Mouse (Mus musculus): Measurements from ENCODE around the gene Trpc4.

The Trpc4 gene

GRCm38 (mm10) chr3:54266943-54267342 lies 111.1 kb downstream of the Trpc4 start:
- CTCF ChIA-PET = no interaction called here

- CTCF ChIA-PET = interaction anchor here (0.6 kb wide), 1 partner anchor 230 kb away, joined by 4 read pairs; no protein-coding TSS in a partner anchor
These were observed 113.3 kb downstream of the Trpc4 start for GRCm38 (mm10) chr3:54269180-54269579.

DNA sequence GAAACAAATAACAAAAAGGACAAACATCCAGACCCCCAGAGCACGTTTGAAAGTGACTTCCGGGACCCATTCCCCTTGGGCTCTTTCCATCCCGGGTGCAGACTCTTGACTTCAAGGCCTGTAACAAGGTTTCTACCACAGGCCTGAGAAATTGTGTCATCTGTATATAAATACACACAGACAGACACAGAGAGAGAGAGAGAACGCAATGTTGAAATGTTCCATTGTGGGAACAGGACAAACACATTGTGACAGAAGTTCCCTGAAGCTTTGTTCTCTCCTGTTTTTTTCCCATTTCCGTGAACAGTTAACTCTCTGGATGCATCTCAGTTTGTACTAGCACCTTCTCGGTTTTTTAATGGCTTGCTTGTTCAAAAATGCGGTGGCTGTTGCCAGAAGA lies 118.8 kb downstream of the Trpc4 start:
- CTCF ChIA-PET = no interaction called here

GRCm38 (mm10) chr3:54289731-54290130 lies 133.9 kb downstream of the Trpc4 start:
- CTCF ChIA-PET = no interaction called here

DNA sequence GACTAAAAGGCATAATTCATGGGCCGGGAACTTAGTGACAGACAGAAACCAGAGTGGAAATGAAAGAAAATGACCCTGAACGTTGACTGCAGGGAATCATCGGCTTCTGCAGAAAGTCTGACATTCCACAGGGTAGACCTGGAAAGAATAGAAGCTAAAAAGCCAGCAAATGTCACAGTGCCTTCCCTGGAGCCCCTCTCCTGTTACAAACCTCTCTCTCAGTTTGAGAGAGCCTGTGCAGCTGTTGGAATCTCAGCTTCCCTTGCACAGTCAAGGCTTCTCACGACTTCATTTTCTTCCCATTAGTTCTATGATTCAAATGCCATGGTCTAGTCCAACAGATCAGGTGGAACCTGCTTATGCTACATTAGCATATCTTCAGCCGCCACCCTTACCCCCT lies 154.8 kb downstream of the Trpc4 start:
- CTCF ChIA-PET = no interaction called here

GRCm38 (mm10) chr3:54314055-54314454 lies 158.2 kb downstream of the Trpc4 start:
- CTCF ChIA-PET = no interaction called here

- CTCF ChIA-PET = interaction anchor here (0.9 kb wide), 1 partner anchor 320 kb away, joined by 3 read pairs; no protein-coding TSS in a partner anchor
These were observed 197.2 kb downstream of the Trpc4 start for GRCm38 (mm10) chr3:54352891-54353652.

DNA sequence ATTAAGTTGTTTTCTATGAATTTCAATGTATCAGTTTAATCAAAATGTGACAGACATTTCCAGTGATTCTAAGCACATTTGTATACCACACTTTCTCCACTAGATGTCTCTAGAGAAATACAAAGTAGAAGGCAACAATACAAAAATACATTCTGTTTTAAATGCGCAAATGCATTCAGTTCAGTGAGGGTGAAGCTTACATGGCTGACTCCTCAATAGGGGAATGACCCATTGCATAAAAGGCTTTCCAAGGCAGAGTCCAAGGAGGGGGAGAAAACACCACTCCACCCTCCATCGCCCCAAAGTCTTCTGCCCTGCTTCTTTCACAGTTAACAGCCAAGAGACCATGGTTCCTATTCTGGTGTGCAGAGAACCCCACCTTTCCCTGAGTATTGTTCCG lies 201.7 kb downstream of the Trpc4 start:
- CTCF ChIA-PET = no interaction called here

GRCm38 (mm10) chr3:54358463-54359189 lies 202.8 kb downstream of the Trpc4 start:
- CTCF ChIA-PET = interaction anchor here (1.0 kb wide), 1 partner anchor 8 kb away, joined by 3 read pairs; no protein-coding TSS in a partner anchor

DNA sequence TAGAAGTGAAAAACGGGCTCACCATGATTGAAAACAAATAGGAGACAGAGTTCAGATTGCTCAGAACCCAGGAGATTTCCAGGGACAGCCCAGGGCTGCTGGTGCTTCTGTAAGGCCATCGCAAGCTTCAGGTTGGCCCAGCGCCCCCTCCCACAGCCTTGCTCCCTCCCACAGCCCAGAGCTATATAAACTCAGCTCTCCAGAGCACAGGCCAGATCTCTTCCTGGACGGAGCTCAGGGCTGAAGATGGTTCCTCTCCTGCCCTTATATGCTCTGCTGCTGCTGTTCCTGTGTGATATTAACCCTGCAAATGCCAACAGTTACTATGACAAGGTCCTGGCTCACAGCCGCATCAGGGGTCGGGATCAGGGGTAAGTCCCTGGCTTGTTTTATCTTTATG lies 205.1 kb downstream of the Trpc4 start, which contains the start of gene Postn:
TSS of gene Postn (plus strand) at position 213 of the 400 bp plus-strand sequence.
- CTCF ChIA-PET = no interaction called here

- CTCF ChIA-PET = no interaction called here
These were observed 205.8 kb downstream of the Trpc4 start for GRCm38 (mm10) chr3:54361656-54362055.

Data from spleen, embryonic (tissue).